Mouse (Mus musculus) heart, postnatal 4 days (tissue): ENCODE data around the gene Naip6. TPM values are rescaled to one million over a fixed set of nuclear protein-coding genes. Genes with fewer than 3 reads are reported as not detected.
"Not testable (repeated sequence)": the region's sequence is repeated elsewhere in the genome, so short reads cannot be mapped to it uniquely, and the experiment has no call there.

Experiments used
- DNase-seq: peaks from one replicate; pipeline ENCODE4 v3.0.0; 2021
- total RNA-seq, 2 experiments: library from RNA; stranded (reverse); gene quantifications; 2 replicates each; pipeline ENCODE4 v1.2.3; 2021

Gene Naip6
- total RNA-seq: under 1 TPM; 0.17 to 0.23 TPM

- DNase-seq: not testable (repeated sequence)
Measured at GRCm38 (mm10) chr13:100317256-100317893, at the start of gene Naip6. Naip6 (minus strand) TSS chr13:100317674.

GRCm38 (mm10) chr13:100352315-100352714, 34.8 kb upstream of the Naip6 start:
- not testable (repeated sequence) for DNase-seq

- not testable (repeated sequence) for DNase-seq
Measured at GRCm38 (mm10) chr13:100349510-100350173, 32.2 kb upstream of the Naip6 start.

GRCm38 (mm10) chr13:100341822-100342221, 24.3 kb upstream of the Naip6 start:
- DNase-seq: no peak

GRCm38 (mm10) chr13:100331728-100332127, 14.3 kb upstream of the Naip6 start:
- not testable (repeated sequence) for DNase-seq

GRCm38 (mm10) chr13:100328899-100329298, 11.4 kb upstream of the Naip6 start:
- not testable (repeated sequence) for DNase-seq

GRCm38 (mm10) chr13:100328029-100328428, 10.6 kb upstream of the Naip6 start:
- DNase-seq: not testable (repeated sequence)

GRCm38 (mm10) chr13:100322266-100322837, 4.9 kb upstream of the Naip6 start:
- DNase-seq: not testable (repeated sequence)

GRCm38 (mm10) chr13:100284611-100285010, 32.9 kb downstream of the Naip6 start:
- no peak for DNase-seq

- DNase-seq: not testable (repeated sequence)
Measured at GRCm38 (mm10) chr13:100271474-100272132, 45.9 kb downstream of the Naip6 start.

GRCm38 (mm10) chr13:100256996-100257395, 60.5 kb downstream of the Naip6 start:
- DNase-seq: not testable (repeated sequence)

GRCm38 (mm10) chr13:100255925-100256324, 61.5 kb downstream of the Naip6 start:
- DNase-seq: not testable (repeated sequence)

- not testable (repeated sequence) for DNase-seq
Measured at GRCm38 (mm10) chr13:100251897-100252296, 65.6 kb downstream of the Naip6 start.

- DNase-seq: not testable (repeated sequence)
Measured at GRCm38 (mm10) chr13:100246896-100247519, 70.5 kb downstream of the Naip6 start.

GRCm38 (mm10) chr13:100246223-100246622, 71.3 kb downstream of the Naip6 start, which contains the start of gene Naip5:
Naip5 (minus strand) TSS chr13:100246323.
- DNase-seq: not testable (repeated sequence)

- DNase-seq: no peak
Measured at GRCm38 (mm10) chr13:100243702-100244101, 73.8 kb downstream of the Naip6 start.

Other genes with a start within 250 kb of the Naip6 start
- gene Bdp1, start 213.6 kb downstream of the Naip6 start, total RNA-seq: 10 to 100 TPM; 27.2 to 28.3 TPM
- gene Serf1, start 209.7 kb downstream of the Naip6 start, total RNA-seq: 10 to 100 TPM; 20.8 to 28.8 TPM
- 10 to 100 TPM; 33.0 TPM for gene Smn1, start 192.8 kb downstream of the Naip6 start, total RNA-seq
- under 1 TPM; 0.24 to 0.36 TPM for gene Naip2, start 115.6 kb downstream of the Naip6 start, total RNA-seq
- under 1 TPM; 0.23 to 0.26 TPM for gene Naip5, start 71.4 kb downstream of the Naip6 start, total RNA-seq
- gene Naip1, start 135.2 kb upstream of the Naip6 start, total RNA-seq: not detected
- 10 to 100 TPM; 28.5 to 32.7 TPM for gene Gtf2h2, start 174.9 kb upstream of the Naip6 start, total RNA-seq
- 1 to 10 TPM; 1.6 TPM for gene Ocln, start 235.0 kb upstream of the Naip6 start, total RNA-seq